Mouse (Mus musculus): ENCODE data around the gene Ttll11.

Ttll11 gene

DNA sequence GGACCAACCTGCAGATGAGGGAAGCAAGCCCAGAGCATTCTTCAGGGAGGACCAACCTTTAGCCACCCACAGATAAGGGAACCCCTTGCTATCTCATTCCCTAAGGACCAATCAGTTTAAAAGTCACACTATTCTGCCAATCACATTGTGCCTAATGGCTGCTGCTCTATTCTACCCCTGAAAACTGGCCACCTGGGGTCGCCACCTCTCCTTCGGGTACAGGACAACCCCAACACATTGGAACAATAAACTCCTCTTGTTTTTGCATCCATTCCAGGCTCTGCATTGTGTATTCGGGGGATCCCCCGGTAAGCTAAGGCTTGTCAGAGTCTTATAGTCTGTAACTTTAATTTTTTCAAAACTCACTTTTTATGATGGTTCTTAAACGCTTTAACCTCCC, 218.3 kb downstream of the Ttll11 start:
- DNase-seq: no peak

GRCm38 (mm10) chr2:35760867-35761266, 218.8 kb downstream of the Ttll11 start:
- no peak for DNase-seq

DNA sequence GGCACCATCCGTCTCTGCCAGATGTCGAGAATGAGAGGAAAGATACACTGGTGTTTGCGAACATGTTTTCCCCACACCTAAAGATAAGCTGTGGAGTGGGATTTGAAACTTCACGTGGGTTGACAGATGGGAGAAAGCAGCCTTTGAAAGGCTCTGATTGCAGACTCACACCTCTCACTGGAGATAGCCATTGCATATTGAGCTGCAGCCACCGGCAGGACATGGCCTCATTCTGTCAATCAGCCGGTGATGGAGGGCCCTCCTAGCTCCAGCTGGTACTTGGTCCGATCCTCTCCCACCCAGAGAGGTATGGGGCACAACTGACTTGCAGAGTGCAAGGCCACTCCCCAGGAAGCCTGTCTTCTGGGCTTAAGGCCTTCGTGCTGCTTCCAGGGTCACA, 219.4 kb downstream of the Ttll11 start:
- DNase-seq: no peak

DNA sequence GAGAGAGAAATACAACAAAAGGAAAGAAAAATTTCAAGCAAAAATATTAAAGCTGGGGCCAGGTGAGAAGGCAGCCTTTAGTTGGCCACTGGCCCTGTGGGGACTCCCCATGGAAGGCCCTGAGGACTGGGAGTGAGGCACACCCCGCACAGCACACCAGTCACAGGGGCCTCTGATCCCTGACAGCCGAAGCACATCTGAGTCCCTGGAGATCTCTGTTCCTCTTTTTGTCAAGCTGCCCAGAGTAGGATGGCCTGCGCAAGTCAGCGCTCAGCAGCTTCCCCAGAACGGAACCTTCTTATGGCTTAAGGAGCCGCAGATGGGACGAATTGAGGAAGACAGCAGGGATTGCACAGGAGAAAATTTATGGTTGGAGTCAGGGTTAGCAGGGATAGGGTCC, 223.2 kb downstream of the Ttll11 start:
- no peak for DNase-seq

- DNase-seq: peak; percentile 82
These were observed 227.8 kb downstream of the Ttll11 start for GRCm38 (mm10) chr2:35751781-35752505.

DNA sequence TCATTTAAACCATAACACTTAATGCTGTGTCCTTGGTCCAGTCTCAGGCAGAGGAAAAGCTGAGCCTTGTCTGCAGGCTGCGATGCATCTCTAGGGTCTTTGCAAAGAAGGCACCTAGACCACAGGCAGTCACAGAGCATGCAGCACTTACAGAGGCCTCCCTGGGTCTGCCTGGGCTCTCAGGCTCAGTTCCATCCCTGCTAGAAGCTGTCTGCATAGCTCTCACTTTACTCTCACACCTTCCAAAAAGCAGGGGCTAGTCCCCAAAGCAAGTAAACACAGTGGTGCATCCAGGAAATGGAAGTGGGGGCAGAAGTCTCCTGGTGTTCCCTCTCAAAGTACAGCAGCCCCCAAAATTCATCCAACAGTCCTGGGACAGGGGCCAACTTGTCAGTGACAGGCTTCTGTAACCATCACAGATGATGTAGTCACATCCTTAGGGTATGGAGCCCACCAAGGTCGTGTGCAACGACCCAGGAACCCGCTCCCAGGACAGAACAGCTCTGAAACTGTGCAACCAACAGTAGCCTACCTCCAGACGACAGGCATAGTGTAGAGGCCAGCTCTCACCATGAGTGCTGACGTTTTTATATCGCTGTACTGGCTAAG, 229.1 kb downstream of the Ttll11 start:
- DNase-seq: no peak

DNA sequence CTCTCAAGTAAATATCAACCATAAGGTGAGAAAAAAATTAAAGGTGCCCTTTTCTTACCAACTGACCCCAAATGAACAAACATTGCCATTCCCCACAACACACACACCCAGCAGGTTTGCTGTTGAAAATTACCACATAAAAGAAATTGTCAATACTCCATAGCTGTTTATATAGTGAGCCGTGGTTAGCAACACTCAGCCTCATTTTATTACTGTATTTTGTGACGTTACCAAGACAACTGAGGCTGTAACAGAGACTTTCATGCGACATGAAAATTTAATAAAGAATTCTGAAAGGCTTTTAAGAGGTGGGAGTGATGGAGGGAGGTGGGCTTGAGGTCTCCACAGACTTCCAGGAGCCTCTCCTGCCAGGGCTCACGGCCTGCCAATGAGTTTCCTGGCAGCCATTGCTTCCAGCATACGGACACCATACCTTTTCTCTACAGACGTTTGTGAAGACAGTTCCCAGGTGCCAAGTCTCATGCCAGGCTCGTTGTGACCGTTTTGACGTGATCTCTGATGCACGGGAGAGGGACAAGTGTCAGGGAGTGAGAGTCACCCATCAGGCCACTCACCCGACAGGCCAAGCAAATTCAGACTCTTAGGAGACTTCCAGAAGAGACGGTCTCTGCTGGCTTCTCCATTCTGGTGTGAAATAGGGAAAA, 232.2 kb downstream of the Ttll11 start:
- peak; percentile 69 for DNase-seq

GRCm38 (mm10) chr2:35746638-35747037, 233.1 kb downstream of the Ttll11 start:
- DNase-seq: peak; percentile 86

GRCm38 (mm10) chr2:35745876-35746275, 233.8 kb downstream of the Ttll11 start:
- no peak for DNase-seq

GRCm38 (mm10) chr2:35739669-35740254, 240.0 kb downstream of the Ttll11 start:
- DNase-seq: no peak

DNA sequence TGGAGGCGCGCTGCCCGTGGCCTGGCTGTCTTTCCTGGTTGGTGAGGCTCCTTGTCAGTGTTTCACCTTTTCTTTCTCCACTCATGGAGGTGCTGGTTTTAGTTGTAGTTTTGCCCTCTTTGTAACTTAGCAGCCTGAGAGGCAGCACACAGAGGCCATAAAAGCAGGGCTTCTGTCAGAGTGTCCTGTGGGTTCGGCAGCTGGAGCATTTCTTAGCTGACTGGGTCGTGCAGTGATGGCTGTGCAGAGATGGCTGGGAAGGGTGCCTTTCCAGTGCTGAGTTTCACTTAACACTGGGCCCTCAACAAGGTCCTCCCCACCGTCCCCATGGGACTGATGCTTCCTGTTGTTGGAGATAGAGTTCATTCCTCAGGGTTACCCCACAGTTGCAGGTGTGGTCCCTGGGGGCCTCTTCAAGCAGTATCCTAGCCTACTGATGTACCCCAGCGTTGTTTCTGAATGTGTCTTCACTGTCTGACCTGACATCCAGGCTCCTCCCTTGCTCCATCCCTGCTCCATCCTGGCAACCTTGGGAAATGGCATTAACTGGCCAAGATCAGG, 242.2 kb downstream of the Ttll11 start:
- no peak for DNase-seq

GRCm38 (mm10) chr2:35736061-35736460, 243.7 kb downstream of the Ttll11 start:
- no peak for DNase-seq

DNA sequence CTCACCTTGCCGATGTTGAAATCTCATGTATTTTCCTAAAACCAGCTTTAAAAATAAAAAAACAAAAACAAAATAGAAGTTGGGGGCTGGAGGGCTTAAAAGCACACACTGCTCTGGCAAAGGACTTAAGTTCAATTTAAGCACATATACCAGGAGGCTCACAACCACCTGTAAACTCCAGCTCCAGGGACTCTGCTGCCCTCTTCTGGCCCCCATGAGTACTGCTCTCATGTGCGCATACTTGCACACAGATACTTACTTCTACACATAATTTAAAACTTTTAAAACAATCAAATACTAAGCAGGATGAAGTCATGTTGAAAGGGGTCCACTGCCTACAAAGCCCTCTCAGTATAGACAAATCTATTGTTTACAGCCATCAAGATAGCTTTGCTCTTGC, 244.7 kb downstream of the Ttll11 start:
- DNase-seq: no peak

GRCm38 (mm10) chr2:35731671-35732449, 247.9 kb downstream of the Ttll11 start:
- no peak for DNase-seq

GRCm38 (mm10) chr2:35729077-35730065, 250.3 kb downstream of the Ttll11 start:
- DNase-seq: no peak

DNA sequence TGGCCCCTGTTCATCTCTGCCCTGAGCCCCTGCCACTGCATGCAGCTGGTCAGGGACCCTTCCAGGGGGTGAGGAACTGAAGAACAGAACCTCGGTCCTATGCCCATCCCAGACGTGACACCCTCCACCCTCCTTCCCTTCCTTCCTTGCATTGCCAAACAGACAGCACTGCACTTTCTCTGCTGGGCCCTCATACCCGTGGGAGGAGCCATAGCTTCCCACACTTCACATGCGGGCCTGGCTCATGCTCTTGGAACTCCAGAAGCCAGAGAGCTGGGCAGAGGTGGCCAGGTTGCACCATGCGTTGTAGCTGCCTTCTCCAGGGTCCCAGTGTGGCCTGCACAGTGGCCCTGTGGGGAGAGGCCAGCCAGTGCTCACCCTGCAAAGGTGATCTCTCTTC, 251.1 kb downstream of the Ttll11 start:
- DNase-seq: no peak

DNA sequence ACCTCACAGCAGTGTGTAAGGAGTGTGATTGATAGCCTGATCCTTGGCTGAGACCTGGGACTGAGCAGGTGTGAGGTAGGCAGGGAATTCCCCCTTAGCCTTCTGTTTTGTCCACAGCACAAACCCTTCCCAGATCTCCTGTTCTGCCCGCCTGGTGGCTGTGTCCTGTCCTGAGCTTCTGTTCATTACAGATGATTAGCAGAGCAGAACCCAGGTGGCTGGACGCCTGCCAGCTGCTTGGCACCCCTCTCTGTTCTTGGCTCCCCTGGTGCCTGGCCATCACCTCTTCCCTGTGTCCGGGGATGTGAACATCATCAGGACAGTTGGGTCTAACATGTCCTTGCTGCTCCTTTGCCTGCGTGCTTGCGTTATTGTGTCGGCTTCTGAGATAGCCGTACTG, 256.0 kb downstream of the Ttll11 start:
- peak; percentile 88 for DNase-seq

GRCm38 (mm10) chr2:35723267-35723666, 256.4 kb downstream of the Ttll11 start:
- peak; percentile 56 for DNase-seq

DNA sequence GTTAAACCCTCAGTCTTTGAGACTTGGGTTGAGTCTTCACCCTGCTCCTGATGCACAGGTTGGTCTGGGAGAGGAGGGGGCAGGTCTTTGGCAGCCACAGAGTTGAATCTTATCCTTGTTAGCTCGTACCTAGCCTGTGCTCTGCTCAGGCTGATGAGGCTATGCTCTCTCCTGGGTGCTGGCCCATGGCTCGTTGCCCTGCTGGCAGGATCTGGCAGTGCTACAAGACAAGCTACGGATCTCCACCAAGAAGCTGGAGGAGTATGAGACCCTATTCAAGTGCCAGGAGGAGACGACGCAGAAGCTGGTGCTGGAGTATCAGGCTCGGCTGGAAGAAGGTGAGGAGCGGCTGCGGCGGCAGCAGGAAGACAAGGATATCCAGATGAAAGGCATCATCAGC, 256.9 kb downstream of the Ttll11 start:
- DNase-seq: peak; percentile 77

- DNase-seq: peak; percentile 54
These were observed 258.8 kb downstream of the Ttll11 start for GRCm38 (mm10) chr2:35720956-35721355.

DNA sequence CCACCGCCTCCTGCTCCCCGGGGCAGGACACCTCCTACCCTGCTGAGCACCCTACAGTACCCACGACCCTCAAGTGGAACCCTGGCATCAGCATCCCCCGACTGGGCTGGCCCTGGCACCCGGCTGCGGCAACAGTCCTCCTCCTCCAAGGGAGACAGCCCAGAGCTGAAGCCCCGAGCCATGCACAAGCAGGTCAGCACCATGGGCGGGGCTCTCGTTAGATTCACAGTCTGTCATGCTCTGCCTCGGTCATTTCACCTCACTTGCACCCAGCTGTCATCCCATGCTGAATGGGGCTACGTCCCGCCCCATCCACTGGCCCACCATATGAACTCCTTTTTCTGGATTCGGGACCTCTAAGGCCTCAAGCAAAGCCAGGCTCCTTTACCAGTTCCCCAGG, 259.2 kb downstream of the Ttll11 start:
- peak; percentile 55 for DNase-seq
